Mouse (Mus musculus) CH12.LX (cell line): ENCODE measurements around the gene Cst3. TPM values are rescaled to one million over a fixed set of nuclear protein-coding genes. Genes with fewer than 3 reads are reported as not detected.

ENCODE experiments used
- DNase-seq: peaks from one replicate; pipeline ENCODE4 v3.0.0-alpha.2; 2013; ENCODE audit errors: extremely low read depth
- H3K27ac ChIP-seq: 2 replicates; pipeline ENCODE4 v1.5.1; 2012; ENCODE audit warnings: low read depth, mild to moderate bottlenecking, control low read depth, moderate library complexity; ENCODE audit not compliant: insufficient read depth
- H3K27me3 ChIP-seq: replicated peaks from 2 replicates; pipeline ENCODE3; 2012; ENCODE audit warnings: inconsistent platforms
- H3K36me3 ChIP-seq, 2 experiments: replicated peaks in 1 of 2; 2 replicates each; pipeline versions ENCODE3 to v1.6.1; 2012; ENCODE audit warnings: inconsistent platforms in 1 of 2, low read length in 1 of 2, mild to moderate bottlenecking in 1 of 2, mixed read lengths in 1 of 2, moderate library complexity in 1 of 2; ENCODE audit not compliant: control insufficient read depth in 1 of 2, insufficient read depth in 1 of 2
- H3K4me1 ChIP-seq, 2 experiments: 2 replicates each; pipeline ENCODE4 v1.6.1; 2012; ENCODE audit warnings: inconsistent platforms in 1 of 2, moderate library complexity in 1 of 2; ENCODE audit not compliant: insufficient read depth in 2 of 2, control insufficient read depth in 1 of 2
- H3K4me2 ChIP-seq: 2 replicates; pipeline ENCODE4 v1.6.1; 2012; ENCODE audit warnings: low read depth, mild to moderate bottlenecking, control low read depth; ENCODE audit not compliant: poor library complexity, insufficient read depth, severe bottlenecking
- H3K4me3 ChIP-seq, 3 experiments: fragments of 150-350 bp in 1 of 3; sonication (generic) in 1 of 3; replicated peaks in 1 of 3; 2 replicates each; pipeline versions ENCODE3 to v1.5.1; 2011 to 2012; ENCODE audit warnings: low read depth in 2 of 3, low read length in 2 of 3, mild to moderate bottlenecking in 2 of 3, moderate library complexity in 2 of 3, control low read depth in 1 of 3, improper control_type of control experiment in 1 of 3, inconsistent platforms in 1 of 3, mixed read lengths in 1 of 3; ENCODE audit not compliant: poor library complexity in 1 of 3
- H3K79me2 ChIP-seq: replicated peaks from 2 replicates; pipeline ENCODE4 v1.6.1; 2012; ENCODE audit warnings: mild to moderate bottlenecking, moderate library complexity; ENCODE audit not compliant: control insufficient read depth, poor library complexity, insufficient read depth, severe bottlenecking; ENCODE audit errors: extremely low read depth
- H3K9ac ChIP-seq: 2 replicates; pipeline ENCODE4 v1.6.1; 2012; ENCODE audit warnings: low read depth, mild to moderate bottlenecking, control low read depth, moderate library complexity; ENCODE audit not compliant: insufficient read depth
- H3K9me3 ChIP-seq: replicated peaks from 2 replicates; pipeline ENCODE3; 2012; ENCODE audit warnings: low read length, inconsistent platforms, mixed read lengths
- CHD1 ChIP-seq: IDR thresholded peaks from 2 replicates; pipeline ENCODE4 v1.6.1; 2012; ENCODE audit warnings: low read depth, low read length, improper control_type of control experiment, inconsistent platforms
- CHD2 ChIP-seq: IDR thresholded peaks from 2 replicates; pipeline ENCODE4 v1.6.1; 2011; ENCODE audit warnings: low read length, improper control_type of control experiment
- JUN ChIP-seq: IDR thresholded peaks from 2 replicates; pipeline ENCODE4 v1.6.1; 2011; ENCODE audit warnings: low read depth, mild to moderate bottlenecking, low read length, improper control_type of control experiment, moderate library complexity; ENCODE audit not compliant: insufficient read depth
- JUND ChIP-seq: conservative IDR thresholded peaks from 2 replicates; pipeline ENCODE4 v1.6.1; 2011; ENCODE audit warnings: low read depth, low read length, improper control_type of control experiment
- MAZ ChIP-seq: IDR thresholded peaks from 2 replicates; pipeline ENCODE4 v1.6.1; 2012; ENCODE audit warnings: low read depth, mild to moderate bottlenecking, inconsistent platforms, low read length, improper control_type of control experiment, moderate library complexity
- MXI1 ChIP-seq: IDR thresholded peaks from 2 replicates; pipeline ENCODE4 v1.6.1; 2011; ENCODE audit warnings: mild to moderate bottlenecking, low read depth, low read length, improper control_type of control experiment
- RAD21 ChIP-seq: IDR thresholded peaks from 2 replicates; pipeline ENCODE4 v1.6.1; 2011; ENCODE audit warnings: low read depth, mild to moderate bottlenecking, low read length, improper control_type of control experiment, moderate library complexity
- TCF12 ChIP-seq: IDR thresholded peaks from 2 replicates; pipeline ENCODE4 v1.6.1; 2014; ENCODE audit warnings: low read depth, mild to moderate bottlenecking, inconsistent platforms, low read length, improper control_type of control experiment
- USF2 ChIP-seq: conservative IDR thresholded peaks from 2 replicates; pipeline ENCODE4 v1.6.1; 2011; ENCODE audit warnings: low read depth, low read length, improper control_type of control experiment
- ZC3H11A ChIP-seq: IDR thresholded peaks from 2 replicates; pipeline ENCODE4 v1.6.1; 2012; ENCODE audit warnings: low read depth, mild to moderate bottlenecking, inconsistent platforms, low read length, improper control_type of control experiment
- ZMIZ1 ChIP-seq: IDR thresholded peaks from 2 replicates; pipeline ENCODE4 v1.6.1; 2012; ENCODE audit warnings: low read depth, mild to moderate bottlenecking, inconsistent platforms, low read length, improper control_type of control experiment
- ZNF384 ChIP-seq: IDR thresholded peaks from 2 replicates; pipeline ENCODE4 v1.6.1; 2012; ENCODE audit warnings: low read depth, low read length, improper control_type of control experiment, inconsistent platforms
- dilution Hi-C: fragments of 300-500 bp; cut with MboI; formaldehyde crosslinking; loops from 2 replicates; pipeline ENCODE4 v1.14.3; 2020; ENCODE audit warnings: low sequenced_read_pairs; ENCODE audit not compliant: extremely low pct_unique_long_range_greater_than_20kb, extremely low pct_ligation_motif_present
- in situ Hi-C: fragments of 300-500 bp; cut with MboI; formaldehyde crosslinking; loops from 3 replicates; pipeline ENCODE4 v1.14.3; 2019; ENCODE audit warnings: low sequenced_read_pairs, low pct_ligation_motif_present, low pct_unique_long_range_greater_than_20kb, mixed read lengths
- polyA plus RNA-seq: library from polyadenylated mRNA; unstranded; fragments of >175 nt; gene quantifications from 2 replicates; pipeline ENCODE4 v1.2.1, GENCODE M21; 2012; ENCODE audit warnings: low read depth; ENCODE audit not compliant: insufficient read length
- total RNA-seq, 2 experiments: library from RNA; depleted of rRNA; stranded (reverse); fragments of 300-350 nt in 1 of 2; fragments of >200 nt in 1 of 2; gene quantifications; 2 replicates each; pipeline ENCODE4 v1.2.3; 2012 to 2014

Gene Cst3
- total and polyA plus RNA-seq, 3 experiments = 156 to 231 (median 209) TPM

DNA sequence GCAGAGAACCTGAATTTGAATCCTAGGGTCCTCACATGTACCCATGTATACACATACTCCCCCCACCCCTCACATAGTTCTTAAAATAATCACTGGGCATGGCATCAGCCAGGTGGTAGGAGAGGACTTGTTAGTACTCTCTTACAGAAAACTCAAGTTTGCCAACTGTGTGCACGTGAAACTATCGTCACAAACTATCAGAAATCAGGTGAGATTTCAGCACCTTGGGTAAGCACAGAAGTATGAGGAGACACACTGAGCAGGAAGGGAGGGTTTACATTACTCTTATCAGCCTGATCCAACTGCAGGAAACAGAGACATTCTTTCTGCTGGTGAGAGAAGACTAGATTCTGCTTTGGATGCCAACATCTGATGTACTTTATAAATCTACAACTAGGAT lies 36.3 kb downstream of the Cst3 start:
- peaks cover 4% of the 10 kb centered on the region for H3K27me3 ChIP-seq
- H3K27ac ChIP-seq = no peak overlapping the region
- no peaks in the 10 kb centered on the region for H3K4me1 ChIP-seq
- no peak for TF ChIP-seq ZMIZ1
- TF ChIP-seq USF2 = no peak
- TF ChIP-seq CHD1 = no peak
- TF ChIP-seq ZC3H11A = no peak
- no peak for TF ChIP-seq JUND
- no peak overlapping the region for H3K9ac ChIP-seq
- in situ Hi-C loops = no loop called here
- no peaks in the 10 kb centered on the region for H3K79me2 ChIP-seq
- no peak overlapping the region for H3K4me3 ChIP-seq
- H3K36me3 ChIP-seq = no peaks in the 10 kb centered on the region
- DNase-seq = no peak
- no peak overlapping the region for H3K4me2 ChIP-seq
- dilution Hi-C loops = no loop called here
- H3K9me3 ChIP-seq = no peaks in the 10 kb centered on the region

DNA sequence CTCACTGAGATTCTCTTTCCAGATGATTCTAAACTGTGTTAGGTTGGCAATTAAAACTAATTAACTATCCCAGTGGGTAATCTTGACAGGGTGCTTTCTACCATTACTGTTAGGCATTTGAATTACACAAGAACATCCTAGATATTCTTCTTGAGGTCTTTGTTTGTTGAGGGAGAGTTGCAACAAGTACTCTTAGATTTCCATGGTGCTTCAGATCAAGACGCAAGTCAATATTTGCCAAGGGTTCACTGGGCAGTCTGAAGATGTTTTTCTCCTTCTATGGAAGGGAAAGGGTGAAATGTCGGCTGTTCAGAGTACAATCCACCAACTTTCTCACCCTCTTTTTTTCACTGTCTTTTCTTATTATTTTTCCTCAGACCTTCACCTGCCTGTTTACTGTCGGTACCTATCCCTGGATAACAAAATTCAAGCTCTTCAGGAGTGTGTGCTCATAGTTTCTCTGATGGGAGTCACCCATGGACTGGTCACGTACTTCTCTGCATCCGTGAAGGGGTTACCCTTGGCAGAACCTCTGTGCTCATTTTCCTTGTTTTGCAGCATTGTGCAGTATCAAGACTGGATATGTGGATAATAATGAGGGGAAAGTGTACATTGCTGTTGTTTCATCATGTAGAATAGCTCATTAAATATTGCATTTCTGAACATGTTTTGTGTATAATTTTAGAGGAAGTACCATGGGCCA lies 37.3 kb downstream of the Cst3 start:
- H3K27ac ChIP-seq = no peak overlapping the region
- no peaks in the 10 kb centered on the region for H3K4me1 ChIP-seq
- DNase-seq = no peak
- H3K27me3 ChIP-seq = peaks cover 4% of the 10 kb centered on the region
- in situ Hi-C loops = no loop called here
- no peaks in the 10 kb centered on the region for H3K36me3 ChIP-seq
- H3K9ac ChIP-seq = no peak overlapping the region
- no peak overlapping the region for H3K4me2 ChIP-seq
- H3K79me2 ChIP-seq = no peaks in the 10 kb centered on the region
- dilution Hi-C loops = no loop called here
- TF ChIP-seq MXI1 (no peak), TCF12 (no peak)
- TF ChIP-seq, all 38 proteins: peak for 0
- Histone ChIP-seq H3K9me3 (no peaks in the 10 kb centered on the region), H3K4me3 (no peak overlapping the region)

DNA sequence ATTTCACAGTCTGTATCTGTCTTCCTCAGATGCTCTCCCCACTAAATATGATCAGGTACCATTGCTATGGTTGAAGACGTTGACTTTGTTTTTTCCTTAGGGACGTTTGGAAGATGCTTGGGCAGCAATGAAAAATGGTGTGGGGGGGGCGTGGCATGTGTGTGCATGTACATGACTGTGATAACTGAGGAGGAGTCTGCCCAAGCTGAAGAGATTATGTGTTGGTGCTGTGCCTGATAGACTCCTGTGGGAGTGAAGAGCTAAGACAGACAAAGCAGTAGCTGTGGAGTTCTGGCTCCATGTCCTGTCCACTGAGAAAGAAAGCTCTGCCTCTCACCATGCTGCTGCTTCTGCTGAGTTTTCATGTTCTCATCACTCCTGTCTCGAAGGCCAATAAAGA lies 40.6 kb downstream of the Cst3 start, which contains the start of gene Cst9:
Cst9 (plus strand) TSS at position 236 of the 400 bp plus-strand sequence.
- no peak within 1 kb of the TSS for H3K27ac ChIP-seq
- no peaks in the 10 kb centered on the region for H3K4me1 ChIP-seq
- H3K4me3 ChIP-seq = no peak within 1 kb of the TSS
- in situ Hi-C loops (no loop called here), dilution Hi-C loops (no loop called here)
- H3K79me2 ChIP-seq = no peaks in the 10 kb centered on the region
- H3K36me3 ChIP-seq = no peaks in the 10 kb centered on the region
- DNase-seq = no peak
- no peaks in the 10 kb centered on the region for H3K9me3 ChIP-seq
- TF ChIP-seq MAZ (no peak), RAD21 (no peak), ZNF384 (no peak), CHD2 (no peak), JUN (no peak), JUND (no peak)
- TF ChIP-seq, all 38 proteins: peak for 0
- Histone ChIP-seq H3K9ac (no peak within 1 kb of the TSS), H3K27me3 (peaks cover 6% of the 10 kb centered on the region), H3K4me2 (no peak within 1 kb of the TSS)
